Mouse (Mus musculus): ENCODE measurements around the gene Zdhhc22. TPM values are rescaled to one million over a fixed set of nuclear protein-coding genes. Genes with fewer than 3 reads are reported as not detected.

The Zdhhc22 gene
- polyA plus RNA-seq, 1 experiment from 2014 or later = 0.17 TPM

DNA sequence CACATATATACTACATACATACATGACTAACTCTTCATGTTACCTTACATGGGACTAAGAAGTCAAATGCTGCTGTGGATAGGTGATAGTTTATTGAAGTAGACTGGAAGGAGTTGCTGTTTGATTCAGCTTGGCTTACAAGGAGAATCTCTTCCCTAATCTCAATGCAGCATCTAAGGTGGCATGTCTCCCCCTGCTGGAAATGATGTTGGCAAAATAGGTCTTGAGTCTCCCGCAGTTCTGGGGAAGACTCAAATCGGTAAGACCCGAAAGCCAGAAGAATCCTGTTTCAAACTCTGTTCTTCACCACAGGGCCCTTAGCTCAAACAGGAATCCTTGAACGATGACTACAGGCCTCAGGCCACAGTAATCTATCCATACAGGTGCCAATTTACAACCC, 45.1 kb downstream of the Zdhhc22 start:
- Histone ChIP-seq H3K27ac (ENCODE audit: low read depth, low read length) (no peak overlapping the region), H3K27me3 (ENCODE audit: control insufficient read depth, insufficient read depth, low read length) (no peaks in the 10 kb centered on the region), H3K4me1 (replicated peaks; ENCODE audit: control insufficient read depth, insufficient read depth, low read length) (peaks cover 27% of the 10 kb centered on the region), H3K4me2 (ENCODE audit: low read depth, low read length, severe bottlenecking) (no peak overlapping the region), H3K36me3 (ENCODE audit: control insufficient read depth, insufficient read depth, low read length) (no peaks in the 10 kb centered on the region), H3K9ac (ENCODE audit: low read length) (no peak overlapping the region), H3K9me3 (ENCODE audit: control insufficient read depth, low read length) (no peaks in the 10 kb centered on the region), H3K4me3 (ENCODE audit: low read depth, low read length) (no peak overlapping the region)
- ATAC-seq (replicated peaks; ENCODE audit: low FRiP score) (no peak), DNase-seq (ENCODE audit: low spot score) (peak; percentile 72)
- 5% methylated on average over 4 of the region's 4 CpGs for WGBS

DNA sequence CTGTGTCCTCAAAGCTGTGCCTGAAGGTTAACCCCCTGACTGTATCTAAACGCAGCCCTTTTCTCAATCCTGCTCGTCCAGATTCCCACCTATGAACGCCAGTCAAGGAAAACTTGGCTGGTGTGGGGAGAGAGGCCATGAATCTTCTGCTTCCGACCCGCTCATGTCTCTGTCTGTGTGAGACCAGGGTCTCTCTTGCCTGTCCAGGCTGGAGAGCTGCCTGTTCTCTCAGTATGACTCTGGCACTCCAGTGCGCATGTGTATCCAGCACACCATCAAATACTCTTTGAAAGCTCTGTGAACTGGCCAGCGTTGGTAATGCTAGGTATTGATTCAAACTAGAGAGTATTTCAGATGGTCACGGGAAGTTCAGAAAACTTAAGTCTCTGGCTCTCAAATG, 46.8 kb downstream of the Zdhhc22 start:
- Histone ChIP-seq H3K27ac (ENCODE audit: low read depth, low read length) (no peak overlapping the region), H3K9me3 (ENCODE audit: control insufficient read depth, low read length) (no peaks in the 10 kb centered on the region), H3K4me1 (replicated peaks; ENCODE audit: control insufficient read depth, insufficient read depth, low read length) (peaks cover 26% of the 10 kb centered on the region), H3K9ac (ENCODE audit: low read length) (no peak overlapping the region), H3K27me3 (ENCODE audit: control insufficient read depth, insufficient read depth, low read length) (no peaks in the 10 kb centered on the region), H3K4me2 (ENCODE audit: low read depth, low read length, severe bottlenecking) (no peak overlapping the region), H3K4me3 (ENCODE audit: low read depth, low read length) (no peak overlapping the region), H3K36me3 (ENCODE audit: control insufficient read depth, insufficient read depth, low read length) (no peaks in the 10 kb centered on the region)
- 94% methylated on average over 8 of the region's 8 CpGs for WGBS
- DNase-seq (ENCODE audit: low spot score) = no peak
- ATAC-seq (replicated peaks; ENCODE audit: low FRiP score) = no peak

DNA sequence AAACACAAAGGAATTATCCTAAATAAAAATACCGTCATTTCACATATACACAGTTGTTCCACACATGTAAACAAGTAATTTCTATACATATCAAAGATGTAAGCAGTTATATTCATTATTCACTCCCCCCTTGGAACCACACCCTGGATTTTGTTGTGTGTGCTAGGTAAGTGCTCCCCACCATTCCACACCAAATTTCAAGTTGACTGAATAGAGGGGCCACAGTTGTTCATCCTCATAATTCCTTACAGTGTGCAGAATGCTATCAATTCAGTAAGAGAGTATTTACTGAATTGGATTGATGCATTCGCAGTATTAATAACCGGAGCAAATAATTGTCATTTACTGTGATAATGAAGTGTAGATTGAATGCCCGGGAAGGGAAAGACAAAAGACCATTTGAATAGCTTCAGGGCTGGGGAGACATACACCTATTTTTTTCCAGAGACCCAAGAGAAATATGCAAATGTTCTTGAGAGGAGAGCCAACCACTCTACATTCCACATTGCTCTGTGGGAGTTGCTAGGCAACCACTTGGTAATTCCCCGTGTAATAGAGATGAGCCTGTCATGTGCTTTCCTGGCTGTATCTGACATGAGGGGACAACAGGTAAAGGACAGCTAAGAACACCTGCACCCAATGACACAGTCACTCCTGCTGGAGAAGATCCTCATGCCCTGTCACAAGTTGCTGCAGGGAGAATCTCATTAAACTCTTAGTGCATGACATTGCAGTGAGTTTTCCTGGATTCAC, 48.3 kb downstream of the Zdhhc22 start:
- DNase-seq (ENCODE audit: low spot score) (peak; percentile 60), ATAC-seq (replicated peaks; ENCODE audit: low FRiP score) (peak; percentile 60)
- H3K4me1 ChIP-seq (replicated peaks; ENCODE audit: control insufficient read depth, insufficient read depth, low read length) = peaks cover 18% of the 10 kb centered on the region; the same call in 1 of the 2 replicates
- peak overlapping the region; percentile 29; the same call in 1 of the 2 replicates for H3K4me2 ChIP-seq (ENCODE audit: low read depth, low read length, severe bottlenecking)
- 24% methylated on average over 5 of the region's 5 CpGs for WGBS
- no peaks in the 10 kb centered on the region for H3K9me3 ChIP-seq (ENCODE audit: control insufficient read depth, low read length)
- 0 out of 2 replicates have a peak overlapping the region, but pooled peaks have one; percentile 27 for H3K9ac ChIP-seq (ENCODE audit: low read length)
- peak overlapping the region; percentile 91 for H3K27ac ChIP-seq (ENCODE audit: low read depth, low read length)
- no peaks in the 10 kb centered on the region for H3K27me3 ChIP-seq (ENCODE audit: control insufficient read depth, insufficient read depth, low read length)
- no peaks in the 10 kb centered on the region for H3K36me3 ChIP-seq (ENCODE audit: control insufficient read depth, insufficient read depth, low read length)
- no peak overlapping the region for H3K4me3 ChIP-seq (ENCODE audit: low read depth, low read length)

DNA sequence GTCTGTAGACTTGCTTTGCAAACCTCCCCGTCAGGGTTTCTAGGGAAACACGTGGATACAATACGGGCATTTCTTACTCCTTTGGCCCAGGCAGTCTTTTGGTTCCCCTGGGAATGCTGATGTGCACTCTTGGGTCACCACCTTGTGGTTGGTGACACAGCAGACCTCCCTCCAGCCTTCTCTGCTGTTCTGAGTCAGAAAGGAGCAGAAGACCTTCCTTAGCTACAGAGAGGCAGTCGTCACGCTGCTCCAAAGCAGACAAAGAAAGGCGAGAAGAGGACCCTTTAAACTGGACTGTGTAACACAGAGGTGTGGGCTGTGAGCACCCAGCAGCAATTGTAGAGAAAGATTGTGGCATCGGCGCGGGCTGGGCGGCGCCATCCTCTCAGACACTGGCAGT, 49.1 kb downstream of the Zdhhc22 start:
- Histone ChIP-seq H3K4me3 (ENCODE audit: low read depth, low read length) (no peak overlapping the region), H3K27ac (ENCODE audit: low read depth, low read length) (peak overlapping the region; percentile 91), H3K36me3 (ENCODE audit: control insufficient read depth, insufficient read depth, low read length) (no peaks in the 10 kb centered on the region), H3K4me2 (ENCODE audit: low read depth, low read length, severe bottlenecking) (0 out of 2 replicates have a peak overlapping the region, but pooled peaks have one; percentile 24), H3K9me3 (ENCODE audit: control insufficient read depth, low read length) (no peaks in the 10 kb centered on the region), H3K27me3 (ENCODE audit: control insufficient read depth, insufficient read depth, low read length) (no peaks in the 10 kb centered on the region), H3K9ac (ENCODE audit: low read length) (peak overlapping the region; percentile 44), H3K4me1 (replicated peaks; ENCODE audit: control insufficient read depth, insufficient read depth, low read length) (peaks cover 18% of the 10 kb centered on the region; the same call in 1 of the 2 replicates)
- peak; percentile 52 for ATAC-seq (replicated peaks; ENCODE audit: low FRiP score)
- DNase-seq (ENCODE audit: low spot score) = peak; percentile 55
- 26% methylated on average over 11 of the region's 11 CpGs for WGBS

DNA sequence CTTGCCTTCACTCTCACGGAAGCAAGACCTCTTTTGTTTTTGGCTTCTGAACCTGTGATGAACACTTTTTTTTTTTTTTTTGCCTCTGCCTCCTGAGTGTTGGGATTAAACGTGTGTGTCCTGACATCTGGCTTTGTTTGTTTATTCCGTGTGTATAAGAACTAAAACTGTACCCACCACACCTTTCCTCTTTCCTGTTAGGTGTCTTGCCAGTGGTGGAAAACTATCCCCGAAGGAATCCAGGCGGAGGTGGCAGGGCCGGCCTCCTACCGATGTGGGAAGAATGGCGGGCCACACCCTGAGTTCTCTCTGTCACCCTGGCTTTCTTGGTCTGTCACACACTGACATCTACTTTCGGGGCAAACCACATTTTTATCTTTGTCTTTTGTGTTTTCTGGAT, 51.7 kb downstream of the Zdhhc22 start:
- WGBS = 78% methylated on average over 9 of the region's 9 CpGs
- no peaks in the 10 kb centered on the region for H3K27me3 ChIP-seq (ENCODE audit: control insufficient read depth, insufficient read depth, low read length)
- no peak overlapping the region for H3K27ac ChIP-seq (ENCODE audit: low read depth, low read length)
- H3K36me3 ChIP-seq (ENCODE audit: control insufficient read depth, insufficient read depth, low read length) = no peaks in the 10 kb centered on the region
- no peak overlapping the region for H3K4me3 ChIP-seq (ENCODE audit: low read depth, low read length)
- H3K4me2 ChIP-seq (ENCODE audit: low read depth, low read length, severe bottlenecking) = no peak overlapping the region
- ATAC-seq (replicated peaks; ENCODE audit: low FRiP score) (no peak), DNase-seq (ENCODE audit: low spot score) (no peak)
- no peak overlapping the region for H3K9ac ChIP-seq (ENCODE audit: low read length)
- H3K9me3 ChIP-seq (ENCODE audit: control insufficient read depth, low read length) = no peaks in the 10 kb centered on the region
- peaks cover 16% of the 10 kb centered on the region; the same call in 1 of the 2 replicates for H3K4me1 ChIP-seq (replicated peaks; ENCODE audit: control insufficient read depth, insufficient read depth, low read length)

DNA sequence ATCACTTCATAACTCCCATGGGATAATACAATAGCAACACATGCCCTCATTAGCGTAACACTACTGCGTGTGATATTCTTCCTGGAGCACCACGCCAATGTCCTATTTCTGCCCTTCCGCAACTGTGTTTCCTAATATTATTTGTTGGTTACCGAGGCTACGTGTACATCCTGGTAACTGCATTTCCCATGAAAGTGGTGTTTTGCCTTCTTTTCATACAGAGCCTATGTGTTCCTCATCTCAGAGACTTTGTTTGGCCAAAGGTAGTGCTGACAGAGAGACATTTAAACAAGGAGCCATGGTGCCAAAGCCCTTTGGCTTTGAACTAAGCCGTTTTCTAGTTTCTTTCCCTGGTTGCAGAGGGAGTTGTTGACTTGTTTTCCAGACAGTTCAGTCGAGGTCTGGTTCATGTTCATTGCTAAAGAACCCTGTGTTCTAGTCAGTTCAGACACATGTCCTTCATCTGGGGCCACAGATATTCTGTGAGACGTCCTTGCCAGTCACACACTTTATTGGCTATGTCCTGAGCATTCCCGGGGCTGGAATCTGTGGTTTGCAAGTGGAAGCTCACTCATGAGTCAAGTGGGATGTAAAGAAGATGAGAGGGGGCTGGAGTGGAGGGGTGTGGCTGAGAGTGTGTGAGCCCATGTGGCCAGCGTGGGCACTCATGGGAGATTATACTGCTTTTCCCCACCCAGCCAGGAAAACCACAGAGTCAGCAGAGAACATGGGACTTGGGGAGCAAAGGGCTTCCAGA, 53.5 kb downstream of the Zdhhc22 start:
- Histone ChIP-seq H3K27me3 (ENCODE audit: control insufficient read depth, insufficient read depth, low read length) (no peaks in the 10 kb centered on the region), H3K27ac (ENCODE audit: low read depth, low read length) (no peak overlapping the region), H3K4me2 (ENCODE audit: low read depth, low read length, severe bottlenecking) (no peak overlapping the region), H3K4me1 (replicated peaks; ENCODE audit: control insufficient read depth, insufficient read depth, low read length) (peaks cover 23% of the 10 kb centered on the region), H3K36me3 (ENCODE audit: control insufficient read depth, insufficient read depth, low read length) (no peaks in the 10 kb centered on the region), H3K9me3 (ENCODE audit: control insufficient read depth, low read length) (no peaks in the 10 kb centered on the region), H3K4me3 (ENCODE audit: low read depth, low read length) (no peak overlapping the region), H3K9ac (ENCODE audit: low read length) (no peak overlapping the region)
- ATAC-seq (replicated peaks; ENCODE audit: low FRiP score) (no peak), DNase-seq (ENCODE audit: low spot score) (peak; percentile 19)
- WGBS = 85% methylated on average over 11 of the region's 11 CpGs

DNA sequence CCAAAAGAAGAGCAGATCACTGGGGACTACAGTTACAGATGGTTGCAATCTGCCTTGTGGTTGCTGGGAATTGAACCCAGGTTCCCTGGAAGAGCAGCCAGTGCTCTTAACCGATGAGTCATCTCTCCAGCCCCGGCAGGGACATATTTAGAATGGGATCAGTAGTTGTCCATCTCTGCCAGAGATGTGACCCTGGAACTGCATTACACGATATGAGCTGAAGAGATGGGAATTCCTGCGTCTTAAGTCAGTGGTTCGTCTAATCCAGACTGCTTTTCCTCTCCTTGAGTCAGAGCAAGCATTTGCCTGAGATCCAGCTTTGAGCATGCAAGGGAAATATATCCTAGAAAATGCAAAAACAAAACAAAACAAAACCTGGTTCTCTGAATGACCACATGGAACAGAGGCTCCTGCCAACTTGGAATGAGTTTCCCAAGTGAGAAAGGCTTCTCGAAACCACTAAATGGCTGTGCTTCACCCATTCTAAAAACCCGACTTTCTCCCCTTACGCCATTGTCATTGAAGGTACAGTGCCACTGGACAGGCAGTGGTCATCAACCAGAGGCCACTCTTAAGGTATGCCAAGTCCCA, 54.4 kb downstream of the Zdhhc22 start:
- Histone ChIP-seq H3K4me1 (replicated peaks; ENCODE audit: control insufficient read depth, insufficient read depth, low read length) (peaks cover 14% of the 10 kb centered on the region), H3K27me3 (ENCODE audit: control insufficient read depth, insufficient read depth, low read length) (no peaks in the 10 kb centered on the region), H3K36me3 (ENCODE audit: control insufficient read depth, insufficient read depth, low read length) (no peaks in the 10 kb centered on the region), H3K4me2 (ENCODE audit: low read depth, low read length, severe bottlenecking) (no peak overlapping the region), H3K9me3 (ENCODE audit: control insufficient read depth, low read length) (no peaks in the 10 kb centered on the region), H3K4me3 (ENCODE audit: low read depth, low read length) (no peak overlapping the region), H3K9ac (ENCODE audit: low read length) (no peak overlapping the region), H3K27ac (ENCODE audit: low read depth, low read length) (no peak overlapping the region)
- ATAC-seq (replicated peaks; ENCODE audit: low FRiP score) (no peak), DNase-seq (ENCODE audit: low spot score) (peak; percentile 15)
- 90% methylated on average over 8 of the region's 8 CpGs for WGBS

DNA sequence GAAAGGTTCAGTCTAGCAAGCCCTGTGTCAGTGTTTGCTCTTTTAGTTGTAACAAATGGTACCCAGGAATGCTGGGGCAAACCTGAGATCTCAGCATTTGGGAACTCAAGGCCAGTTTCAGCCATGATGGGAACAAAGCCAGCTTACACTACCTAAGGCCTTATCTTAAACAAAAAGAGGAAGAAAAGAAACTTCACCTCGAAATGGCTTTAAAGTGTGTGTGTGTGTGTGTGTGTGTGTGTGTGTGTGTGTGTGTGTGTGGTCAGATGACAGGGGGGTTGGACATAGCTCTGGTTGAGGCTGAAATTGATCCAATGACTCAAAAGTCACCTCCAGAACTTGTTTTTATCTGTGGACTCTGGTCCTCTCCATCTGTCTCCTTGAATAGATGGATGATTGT, 55.5 kb downstream of the Zdhhc22 start:
- H3K9ac ChIP-seq (ENCODE audit: low read length) = no peak overlapping the region
- peak; percentile 3 for DNase-seq (ENCODE audit: low spot score)
- H3K27ac ChIP-seq (ENCODE audit: low read depth, low read length) = no peak overlapping the region
- no peaks in the 10 kb centered on the region for H3K9me3 ChIP-seq (ENCODE audit: control insufficient read depth, low read length)
- no peak overlapping the region for H3K4me3 ChIP-seq (ENCODE audit: low read depth, low read length)
- H3K27me3 ChIP-seq (ENCODE audit: control insufficient read depth, insufficient read depth, low read length) = no peaks in the 10 kb centered on the region
- no peak for ATAC-seq (replicated peaks; ENCODE audit: low FRiP score)
- H3K4me2 ChIP-seq (ENCODE audit: low read depth, low read length, severe bottlenecking) = no peak overlapping the region
- no peaks in the 10 kb centered on the region for H3K36me3 ChIP-seq (ENCODE audit: control insufficient read depth, insufficient read depth, low read length)
- 76% methylated on average over 1 of the region's 1 CpGs for WGBS
- H3K4me1 ChIP-seq (replicated peaks; ENCODE audit: control insufficient read depth, insufficient read depth, low read length) = peaks cover 9% of the 10 kb centered on the region

Measured in forebrain, embryonic 11.5 days (tissue).